Mouse (Mus musculus): ENCODE results near the gene Gm5565. TPM values are rescaled to one million over a fixed set of nuclear protein-coding genes. Genes with fewer than 3 reads are reported as not detected.

Gm5565 gene
- polyA plus RNA-seq, 1 experiment from 2014 or later = not detected

Other genes starting within 250 kb of the Gm5565 start
- gene Cyp3a25, start 150.9 kb downstream of the Gm5565 start, polyA plus RNA-seq (2014; fragmentation: Nextera tagmentation; extraction: Ambion mirVana) = not detected in 2 replicates
- not detected in 2 replicates for gene Cyp3a59, start 81.3 kb downstream of the Gm5565 start, polyA plus RNA-seq (2014; fragmentation: Nextera tagmentation; extraction: Ambion mirVana)
- not detected in 2 replicates for gene Gm6309, start 10.2 kb upstream of the Gm5565 start, polyA plus RNA-seq (2014; fragmentation: Nextera tagmentation; extraction: Ambion mirVana)
- gene 1700001J03Rik, start 24.8 kb upstream of the Gm5565 start, polyA plus RNA-seq (2014; fragmentation: Nextera tagmentation; extraction: Ambion mirVana) = not detected in 2 replicates
- 25.3 and 26.2 TPM in 2 replicates for gene Rnf6, start 61.0 kb upstream of the Gm5565 start, polyA plus RNA-seq (2014; fragmentation: Nextera tagmentation; extraction: Ambion mirVana)
- gene Cdk8, start 70.7 kb upstream of the Gm5565 start, polyA plus RNA-seq (2014; fragmentation: Nextera tagmentation; extraction: Ambion mirVana) = 32.8 and 36.1 TPM in 2 replicates
- 2.7 and 2.9 TPM in 2 replicates for gene Wasf3, start 224.4 kb upstream of the Gm5565 start, polyA plus RNA-seq (2014; fragmentation: Nextera tagmentation; extraction: Ambion mirVana)